7 mouse cellular contexts compared by ENCODE assay signal in the genomic region with DNA sequence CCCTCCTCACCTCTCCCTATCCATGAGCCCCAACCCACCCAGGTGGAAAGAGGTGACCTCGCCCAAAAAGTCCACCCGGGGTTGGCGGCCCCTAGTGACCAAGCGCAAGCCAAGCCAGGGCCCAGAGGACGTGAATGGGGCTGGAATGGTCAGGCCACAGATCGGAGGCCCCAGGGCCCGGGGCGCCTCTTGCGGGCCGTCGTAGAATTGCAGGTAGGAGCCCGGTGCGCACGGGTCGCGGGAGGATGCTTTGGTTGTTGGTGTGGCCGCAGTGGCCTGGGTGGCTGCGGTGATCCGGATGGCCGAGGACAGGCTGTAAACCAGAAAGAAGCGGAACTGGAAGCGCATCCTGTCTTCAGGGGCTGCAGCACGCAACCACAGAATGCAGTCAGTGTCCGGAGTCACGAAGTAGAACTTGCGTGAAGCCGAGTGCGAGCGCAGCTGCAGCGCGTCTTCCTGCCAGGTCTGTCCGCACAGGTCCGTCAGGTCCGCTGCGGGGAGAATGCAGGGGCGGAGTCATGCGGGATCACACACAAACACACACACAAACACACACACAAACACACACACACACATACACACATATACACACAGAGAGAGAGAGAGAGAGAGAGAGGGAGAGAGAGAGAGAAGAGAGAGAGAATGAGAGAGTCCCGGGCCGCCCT. TPM values are rescaled to one million over a fixed set of nuclear protein-coding genes. Genes with fewer than 3 reads are reported as not detected.
DNase-seq lines count a peak whose midpoint lies in the region; ATAC-seq and TF ChIP-seq lines count a peak whose summit lies in the region.

No protein-coding gene starts in this region.

- intact Hi-C loops in gastrocnemius, postnatal 36 days (cut with DNase I): no loop called here

- H3K27ac ChIP-seq in hindbrain, postnatal 0 days: no peak overlapping the region
- H3K27ac ChIP-seq in limb, embryonic 13.5 days: no peak overlapping the region
- no peak overlapping the region for H3K27ac ChIP-seq in midbrain, embryonic 11.5 days (ENCODE audit: low read depth, low read length)

- no peak overlapping the region for H3K9ac ChIP-seq in hindbrain, postnatal 0 days (replicated peaks; ENCODE audit: low read length)
- peak overlapping the region; percentile 62; the same call in 1 of the 2 replicates for H3K9ac ChIP-seq in limb, embryonic 13.5 days
- peak overlapping the region; percentile 48; the same call in 1 of the 2 replicates for H3K9ac ChIP-seq in midbrain, embryonic 11.5 days (ENCODE audit: low read length)

- H3K4me3 ChIP-seq in hindbrain, postnatal 0 days (ENCODE audit: low read length): peak overlapping the region; percentile 29
- peak overlapping the region; percentile 43 for H3K4me3 ChIP-seq in limb, embryonic 13.5 days
- H3K4me3 ChIP-seq in midbrain, embryonic 11.5 days (ENCODE audit: low read depth, low read length): peak overlapping the region; percentile 28; the same call in 1 of the 2 replicates

- H3K4me2 ChIP-seq in hindbrain, postnatal 0 days (ENCODE audit: low read depth, low read length): peak overlapping the region; percentile 59
- H3K4me2 ChIP-seq in limb, embryonic 13.5 days (replicated peaks): peak overlapping the region; percentile 75
- peak overlapping the region; percentile 61 for H3K4me2 ChIP-seq in midbrain, embryonic 11.5 days

- no peaks in the 10 kb centered on the region for H3K9me3 ChIP-seq in hindbrain, postnatal 0 days (ENCODE audit: low read length)
- no peaks in the 10 kb centered on the region for H3K9me3 ChIP-seq in limb, embryonic 13.5 days
- no peaks in the 10 kb centered on the region for H3K9me3 ChIP-seq in midbrain, embryonic 11.5 days (ENCODE audit: control insufficient read depth, low read length)

- 5% methylated on average over 39 of the region's 39 CpGs for WGBS in hindbrain, postnatal 0 days
- WGBS in limb, embryonic 13.5 days: 5% methylated on average over 39 of the region's 39 CpGs
- 4% methylated on average over 39 of the region's 39 CpGs for WGBS in midbrain, embryonic 11.5 days

- DNase-seq in adrenal gland, postnatal 36 days: peak; percentile 66 to 75
- peak; percentile 70 for DNase-seq in embryo, embryonic 10 days (ENCODE audit: low spot score)
- peak; percentile 24 to 53 for DNase-seq in gastrocnemius, postnatal 36 days
- DNase-seq in hindbrain, postnatal 0 days (ENCODE audit: low spot score): peak; percentile 63
- DNase-seq in midbrain, embryonic 11.5 days (ENCODE audit: low spot score, missing footprints): peak; percentile 97
- peak; percentile 14 for DNase-seq in spleen, adult 12 weeks (ENCODE audit: low spot score)

- H3K4me1 ChIP-seq in hindbrain, postnatal 0 days (ENCODE audit: insufficient read depth, low read length): peaks cover 5% of the 10 kb centered on the region; the same call in 1 of the 2 replicates
- H3K4me1 ChIP-seq in limb, embryonic 13.5 days: peaks cover 5% of the 10 kb centered on the region; the same call in 1 of the 2 replicates
- H3K4me1 ChIP-seq in midbrain, embryonic 11.5 days (ENCODE audit: control insufficient read depth, insufficient read depth, low read length): peaks cover 6% of the 10 kb centered on the region; the same call in 1 of the 2 replicates

- ATAC-seq in hindbrain, postnatal 0 days: peak; percentile 71
- ATAC-seq in limb, embryonic 13.5 days (ENCODE audit: low FRiP score, low read depth): no peak
- ATAC-seq in midbrain, embryonic 11.5 days (ENCODE audit: low FRiP score): peak; percentile 64; the same call in 1 of the 2 replicates

- no peaks in the 10 kb centered on the region for H3K36me3 ChIP-seq in hindbrain, postnatal 0 days (ENCODE audit: insufficient read depth, low read length)
- H3K36me3 ChIP-seq in limb, embryonic 13.5 days: no peaks in the 10 kb centered on the region
- H3K36me3 ChIP-seq in midbrain, embryonic 11.5 days (ENCODE audit: control insufficient read depth, insufficient read depth, low read length): no peaks in the 10 kb centered on the region

- TF ChIP-seq CTCF in hindbrain, postnatal 0 days (IDR thresholded peaks at IDR 0.05; ENCODE audit: low read depth): peak; percentile 79

- peaks cover 3% of the 10 kb centered on the region; the same call in 1 of the 2 replicates for H3K27me3 ChIP-seq in hindbrain, postnatal 0 days (ENCODE audit: insufficient read depth, low read length)
- peaks cover 33% of the 10 kb centered on the region for H3K27me3 ChIP-seq in limb, embryonic 13.5 days
- peaks cover 8% of the 10 kb centered on the region for H3K27me3 ChIP-seq in midbrain, embryonic 11.5 days (ENCODE audit: control insufficient read depth, insufficient read depth, low read length)

RNA-seq across cellular contexts. Expression of gene Ldlrad2, which starts 3.9 kb away (rescaled TPM):
- not detected for total RNA-seq in adrenal gland, postnatal 36 days (2021)
- not detected for total RNA-seq in gastrocnemius, postnatal 36 days (2021)
- not detected in 2 replicates for total RNA-seq in hindbrain, postnatal 0 days (2014; rRNA removed)
- polyA plus RNA-seq in hindbrain, postnatal 0 days (2015; fragmentation: Nextera tagmentation; extraction: Ambion mirVana): 0.40 TPM in 1 of 2 replicates, not detected in the other
- not detected in 2 replicates for polyA plus RNA-seq in limb, embryonic 13.5 days (2015; fragmentation: Nextera tagmentation; extraction: Ambion mirVana)
- polyA plus RNA-seq in midbrain, embryonic 11.5 days (2014; fragmentation: Nextera tagmentation; extraction: Ambion mirVana): not detected in 2 replicates

RNA-seq across cellular contexts. Expression of gene Usp48, which starts 15.2 kb away (rescaled TPM):
- 100 to 1,000 TPM; 100 to 116 TPM for total RNA-seq in adrenal gland, postnatal 36 days (2021)
- 10 to 100 TPM; 23.3 to 25.9 TPM for total RNA-seq in gastrocnemius, postnatal 36 days (2021)
- 61.8 and 63.8 TPM in 2 replicates for total RNA-seq in hindbrain, postnatal 0 days (2014; rRNA removed)
- polyA plus RNA-seq in hindbrain, postnatal 0 days (2015; fragmentation: Nextera tagmentation; extraction: Ambion mirVana): 43.9 and 45.6 TPM in 2 replicates
- 78.6 and 81.4 TPM in 2 replicates for polyA plus RNA-seq in limb, embryonic 13.5 days (2015; fragmentation: Nextera tagmentation; extraction: Ambion mirVana)
- 72.5 and 77.2 TPM in 2 replicates for polyA plus RNA-seq in midbrain, embryonic 11.5 days (2014; fragmentation: Nextera tagmentation; extraction: Ambion mirVana)

Comparison
In these comparisons a context has a peak if more than half of its experiments do, and no peak if none do; other contexts are left out.
1. DNase-seq: peak in every context shown above with its lines; median percentile 97 in midbrain, embryonic 11.5 days; 70 in adrenal gland, postnatal 36 days; 70 in embryo, embryonic 10 days; 63 in hindbrain, postnatal 0 days; 38 in gastrocnemius, postnatal 36 days; 14 in spleen, adult 12 weeks.